In genomic region chr3:117549899-117550298, GRCm38 (mm10) we compare ENCODE assay signal across 29 mouse cellular contexts. TPM values are rescaled to one million over a fixed set of nuclear protein-coding genes. Genes with fewer than 3 reads are reported as not detected.
"Had no signal": no experiment of that assay in that cellular context is flagged by ENCODE, and none has a peak within 500 bp of the region (broad histone marks: within the 10 kb centered on the region; RNA-seq: fewer than 3 reads in every experiment).

No protein-coding gene starts in this region.

- H3K4me3 ChIP-seq: embryonic facial prominence, embryonic 10.5 days; embryonic facial prominence, embryonic 12.5 days; embryonic facial prominence, embryonic 13.5 days; embryonic facial prominence, embryonic 15.5 days; erythroblast, embryonic 14.5 days; forebrain, embryonic 10.5 days; forebrain, embryonic 12.5 days; forebrain, embryonic 13.5 days; forebrain, embryonic 15.5 days; gastrocnemius, adult 2 months; heart, adult 2 months; heart, embryonic 10.5 days had no signal

- H3K4me1 ChIP-seq: embryonic facial prominence, embryonic 10.5 days; embryonic facial prominence, embryonic 12.5 days; embryonic facial prominence, embryonic 13.5 days; embryonic facial prominence, embryonic 15.5 days; forebrain, embryonic 10.5 days; forebrain, embryonic 12.5 days; forebrain, embryonic 13.5 days; forebrain, embryonic 15.5 days; heart, embryonic 10.5 days had no signal

- H3K27ac ChIP-seq: embryonic facial prominence, embryonic 10.5 days; embryonic facial prominence, embryonic 12.5 days; embryonic facial prominence, embryonic 13.5 days; embryonic facial prominence, embryonic 15.5 days; forebrain, embryonic 10.5 days; forebrain, embryonic 12.5 days; forebrain, embryonic 13.5 days; forebrain, embryonic 15.5 days; gastrocnemius, adult 2 months; heart, adult 2 months; heart, embryonic 10.5 days had no signal

- H3K27me3 ChIP-seq: embryonic facial prominence, embryonic 12.5 days; embryonic facial prominence, embryonic 13.5 days; embryonic facial prominence, embryonic 15.5 days; forebrain, embryonic 12.5 days; forebrain, embryonic 13.5 days; forebrain, embryonic 15.5 days had no signal

- H3K9ac ChIP-seq: embryonic facial prominence, embryonic 12.5 days; embryonic facial prominence, embryonic 13.5 days; embryonic facial prominence, embryonic 15.5 days; forebrain, embryonic 12.5 days; forebrain, embryonic 13.5 days; forebrain, embryonic 15.5 days; forebrain, postnatal 0 days had no signal

- H3K9me3 ChIP-seq: embryonic facial prominence, embryonic 10.5 days; embryonic facial prominence, embryonic 12.5 days; embryonic facial prominence, embryonic 13.5 days; embryonic facial prominence, embryonic 15.5 days; forebrain, embryonic 10.5 days; forebrain, embryonic 12.5 days; forebrain, embryonic 13.5 days; forebrain, embryonic 15.5 days; heart, embryonic 10.5 days had no signal

- DNase-seq: cerebellum, adult 9-10 months; cerebellum, adult 9-11 months; cerebellum, postnatal 10 days; cerebellum, postnatal 14 days; cerebellum, postnatal 25 days; cerebellum, postnatal 36 days; embryo, embryonic 11 days; forebrain, postnatal 0 days; gastrocnemius, adult 2 months; gastrocnemius, postnatal 10 days; gastrocnemius, postnatal 14 days; gastrocnemius, postnatal 25 days; gastrocnemius, postnatal 36 days; heart, adult 11 months; heart, adult 18-20 months; heart, adult 2 months had no signal

- H3K4me2 ChIP-seq: embryonic facial prominence, embryonic 12.5 days; embryonic facial prominence, embryonic 13.5 days; embryonic facial prominence, embryonic 15.5 days; forebrain, embryonic 12.5 days; forebrain, embryonic 13.5 days; forebrain, embryonic 15.5 days had no signal

- H3K36me3 ChIP-seq: embryonic facial prominence, embryonic 10.5 days; embryonic facial prominence, embryonic 12.5 days; embryonic facial prominence, embryonic 13.5 days; embryonic facial prominence, embryonic 15.5 days; forebrain, embryonic 10.5 days; forebrain, embryonic 12.5 days; forebrain, embryonic 15.5 days; heart, embryonic 10.5 days had no signal

RNA-seq across cellular contexts. Expression of gene Plppr5, which starts 24.7 kb away (rescaled TPM):
- total RNA-seq: common myeloid progenitor, adult 5-6 weeks; gastrocnemius, adult 2 months; gastrocnemius, adult 8-10 months; gastrocnemius, postnatal 25 days; gastrocnemius, postnatal 36 days; granulocyte monocyte progenitor cell, adult 5-6 weeks had no signal
- polyA plus RNA-seq: erythroblast, embryonic 14.5 days had no signal
